Mouse (Mus musculus) T-helper 17 cell (primary cell): ENCODE results near the gene Rhox2g.
"Not testable (repeated sequence)": the region's sequence is repeated elsewhere in the genome, so short reads cannot be mapped to it uniquely, and the experiment has no call there.

Experiments
- in situ Hi-C, 2 experiments: fragments of 300-600 bp; cut with MboI, MseI; formaldehyde crosslinking; loops; 1 replicate in 1 of 2; 2 replicates in 1 of 2; pipeline ENCODE4 v1.15.1; 2025; ENCODE audit warnings: high pct_unique_total_duplicates in 2 of 2

Rhox2g gene

DNA sequence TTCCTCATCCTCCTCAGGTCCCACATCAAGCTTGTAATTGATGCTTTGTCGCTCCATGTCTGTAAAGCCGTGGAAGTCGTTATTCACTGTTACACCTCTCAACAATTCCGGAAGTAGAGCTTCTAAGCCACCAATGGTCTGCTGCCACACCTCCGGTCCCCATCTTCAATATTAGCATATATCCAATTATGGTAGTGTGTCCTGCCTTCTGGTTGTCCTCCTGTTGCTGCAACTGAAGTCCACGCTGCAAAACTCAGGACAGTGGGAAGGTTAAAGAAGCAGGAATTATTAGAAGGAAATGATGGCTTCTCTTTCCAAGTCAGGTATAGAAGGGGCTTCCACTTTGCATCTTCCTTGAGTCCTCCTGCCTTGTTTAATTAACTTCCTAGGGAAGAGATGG lies at the start of gene Rhox2g:
Rhox2g (minus strand) TSS at position 101 of the 400 bp plus-strand sequence.
- in situ Hi-C loops = not testable (repeated sequence)

DNA sequence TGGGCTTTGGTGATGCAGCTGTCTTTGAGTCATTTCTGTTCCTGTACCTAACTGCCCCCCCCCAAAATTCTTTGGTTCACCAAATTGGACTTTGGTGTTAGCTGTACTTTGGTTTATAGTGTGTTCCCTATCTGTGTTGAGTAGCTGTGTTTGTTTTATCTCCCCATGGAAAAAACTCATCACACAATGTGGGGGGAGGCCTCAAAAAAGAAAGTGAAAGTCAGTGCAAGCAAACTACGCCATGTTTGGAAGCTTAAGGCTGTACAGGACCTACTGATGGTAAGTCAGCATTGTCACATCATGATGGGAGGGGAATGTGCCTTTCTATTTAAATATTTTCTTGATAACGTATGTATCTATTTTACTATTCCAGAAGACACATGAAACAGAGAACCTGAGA lies 49.0 kb upstream of the Rhox2g start:
- in situ Hi-C loops = loop anchor here in 1 of 2 experiments (25.0 kb wide), 2 partner anchors 430 to 595 kb away; partner anchors contain the start of gene Rhox4a

DNA sequence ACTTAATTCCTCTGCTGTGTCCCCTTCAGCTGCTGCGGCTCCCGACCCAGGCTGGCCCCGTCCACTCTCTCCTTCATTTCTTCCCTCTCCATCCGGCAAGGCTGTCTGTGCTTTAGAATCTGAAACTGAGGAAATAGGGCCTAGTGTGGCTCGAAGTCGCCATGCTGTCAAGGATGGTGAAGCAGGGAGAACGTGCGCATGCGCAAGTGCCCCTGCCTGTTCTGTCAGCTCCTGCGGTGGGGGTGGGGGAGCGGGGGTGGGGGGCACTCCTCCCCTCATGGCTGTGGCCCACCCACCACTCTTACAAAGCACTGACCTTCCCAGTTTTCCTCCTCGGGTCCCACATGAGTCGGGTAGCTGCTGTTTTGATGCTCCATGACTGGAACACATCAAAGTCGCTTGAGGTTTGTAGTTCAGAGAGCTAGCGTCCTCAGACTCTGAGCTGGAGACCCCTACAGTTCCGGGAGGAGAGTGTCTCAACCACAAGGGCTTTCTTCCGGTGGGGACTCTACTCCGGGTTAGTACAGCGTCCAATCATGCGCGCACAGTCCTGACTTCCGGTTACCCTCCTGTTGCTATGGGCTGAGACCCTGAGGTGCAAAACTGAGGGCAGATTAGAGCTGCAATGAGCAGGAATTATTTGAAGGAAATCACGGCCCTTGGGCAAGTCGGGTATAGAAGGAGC lies 39.9 kb upstream of the Rhox2g start:
- in situ Hi-C loops = loop anchor here in 1 of 2 experiments (25.0 kb wide), 2 partner anchors 421 to 604 kb away; partner anchors contain the start of gene Rhox4a

DNA sequence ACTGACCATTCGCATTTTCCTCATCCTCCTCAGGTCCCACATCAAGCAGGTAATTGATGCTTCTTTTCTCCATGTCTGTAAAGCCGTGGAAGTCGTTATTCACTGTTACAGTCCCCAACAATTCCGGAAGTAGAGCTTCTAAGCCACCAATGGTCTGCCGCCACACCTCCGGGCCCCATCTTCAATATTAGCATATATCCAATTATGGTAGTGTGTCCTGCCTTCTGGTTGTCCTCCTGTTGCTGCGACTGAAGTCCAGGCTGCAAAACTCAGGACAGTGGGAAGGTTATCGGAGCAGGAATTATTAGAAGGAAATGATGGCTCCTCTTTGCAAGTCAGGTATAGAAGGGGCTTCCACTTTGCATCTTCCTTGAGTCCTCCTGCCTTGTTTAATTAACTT lies 29.9 kb upstream of the Rhox2g start, which contains the start of gene Rhox2h:
Rhox2h (minus strand) TSS at position 101 of the 400 bp plus-strand sequence.
- in situ Hi-C loops = not testable (repeated sequence)

DNA sequence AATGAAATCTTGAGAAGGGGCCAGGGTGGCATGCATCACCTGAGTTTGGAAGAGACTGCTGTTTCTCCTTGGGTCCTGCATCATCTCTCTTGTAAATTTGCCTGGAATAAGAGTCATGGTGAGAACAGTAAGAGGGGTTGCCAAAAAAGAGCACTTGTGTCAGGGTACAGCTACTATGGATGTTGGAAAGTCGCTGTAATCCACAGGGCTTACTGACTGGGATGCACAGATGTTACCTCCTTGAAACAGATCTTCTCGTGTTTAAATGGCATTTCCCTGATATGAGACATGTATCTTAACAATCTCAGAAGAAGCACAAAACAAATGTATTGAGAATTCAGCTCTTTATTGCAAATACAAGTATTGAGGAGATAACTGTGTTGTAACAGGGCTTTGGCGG lies 25.4 kb upstream of the Rhox2g start, which contains the start of gene Rhox3h:
Rhox3h (minus strand) TSS at position 101 of the 400 bp plus-strand sequence.
- in situ Hi-C loops = not testable (repeated sequence)

DNA sequence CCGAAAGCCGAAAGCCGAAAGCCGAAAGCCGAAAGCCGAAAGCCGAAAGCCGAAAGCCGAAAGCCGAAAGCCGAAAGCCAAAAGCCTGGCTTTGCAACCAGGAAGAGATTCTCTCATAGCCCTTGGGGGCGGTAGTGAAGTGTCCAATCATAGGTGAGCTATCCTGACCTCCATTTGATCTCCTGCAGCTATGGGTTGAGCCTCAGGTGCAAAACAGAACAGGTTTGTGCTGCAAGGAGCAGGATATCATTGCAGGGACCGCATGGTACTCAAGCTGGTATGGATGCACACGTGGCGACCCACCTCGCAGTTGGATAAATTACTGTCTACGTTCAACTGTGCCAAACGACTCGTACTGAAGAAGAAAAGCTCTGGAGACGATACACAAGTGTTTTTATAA lies 8.0 kb upstream of the Rhox2g start, which contains the start of gene Rhox4g:
Rhox4g (minus strand) TSS at position 101 of the 400 bp plus-strand sequence.
- in situ Hi-C loops = not testable (repeated sequence)

DNA sequence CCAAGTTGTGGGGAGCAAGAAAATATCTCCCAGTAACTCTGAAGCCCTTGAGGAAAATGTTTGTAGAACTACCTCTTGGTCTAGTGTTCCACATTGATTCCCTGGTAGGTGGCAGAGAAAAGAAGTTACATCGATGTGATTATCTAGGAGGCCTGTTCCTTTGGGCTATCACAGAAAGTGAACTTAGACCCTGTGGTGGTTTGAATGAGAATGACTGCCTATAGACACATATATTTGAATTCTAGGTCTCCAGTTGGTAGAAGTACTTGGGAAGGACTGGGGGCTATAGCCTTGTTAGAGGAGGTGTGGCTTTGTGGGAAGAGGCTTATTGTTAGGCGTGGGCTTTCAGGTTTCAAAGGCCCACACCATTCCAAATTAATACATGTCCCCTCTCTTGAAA lies 14.8 kb downstream of the Rhox2g start, which contains the start of gene Rhox3g:
Rhox3g (minus strand) TSS at position 101 of the 400 bp plus-strand sequence.
- in situ Hi-C loops = not testable (repeated sequence)

DNA sequence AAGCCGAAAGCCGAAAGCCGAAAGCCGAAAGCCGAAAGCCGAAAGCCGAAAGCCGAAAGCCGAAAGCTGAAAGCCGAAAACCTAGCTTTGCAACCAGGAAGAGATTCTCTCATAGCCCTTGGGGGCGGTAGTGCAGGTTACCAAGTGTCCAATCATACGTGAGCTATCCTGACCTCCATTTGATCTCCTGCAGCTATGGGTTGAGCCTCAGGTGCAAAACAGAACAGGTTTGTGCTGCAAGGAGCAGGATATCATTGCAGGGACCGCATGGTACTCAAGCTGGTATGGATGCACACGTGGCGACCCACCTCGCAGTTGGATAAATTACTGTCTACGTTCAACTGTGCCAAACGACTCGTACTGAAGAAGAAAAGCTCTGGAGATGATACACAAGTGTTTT lies 35.7 kb downstream of the Rhox2g start, which contains the start of gene Rhox4f:
Rhox4f (minus strand) TSS at position 101 of the 400 bp plus-strand sequence.
- in situ Hi-C loops = not testable (repeated sequence)
